ENCODE assay signal across 19 mouse cellular contexts in genomic region chr6:41684911-41685310, GRCm38 (mm10). TPM values are rescaled to one million over a fixed set of nuclear protein-coding genes. Genes with fewer than 3 reads are reported as not detected.
"Had no signal": no experiment of that assay in that cellular context is flagged by ENCODE, and none has a peak within 500 bp of the region (broad histone marks: within the 10 kb centered on the region; RNA-seq: fewer than 3 reads in every experiment).

No protein-coding gene starts in this region.

- H3K36me3 ChIP-seq: limb, embryonic 13.5 days had no signal

- H3K4me3 ChIP-seq: limb, embryonic 13.5 days had no signal

- DNase-seq: kidney, postnatal 10 days; kidney, postnatal 4 days; left cerebral cortex, postnatal 4 days; lung, adult 2 months; lung, postnatal 36 days; thymus, adult 2 months; thymus, postnatal 25 days had no signal

- H3K9ac ChIP-seq: limb, embryonic 13.5 days had no signal

- H3K4me2 ChIP-seq: limb, embryonic 13.5 days; midbrain, embryonic 11.5 days had no signal

- H3K4me1 ChIP-seq: limb, embryonic 13.5 days had no signal

- H3K9me3 ChIP-seq: limb, embryonic 13.5 days had no signal

- H3K27ac ChIP-seq: limb, embryonic 13.5 days; stomach, postnatal 0 days had no signal

- H3K27me3 ChIP-seq: limb, embryonic 13.5 days had no signal

- ATAC-seq: lung, postnatal 0 days; midbrain, embryonic 16.5 days had no signal

RNA-seq across cellular contexts. Expression of gene Llcfc1, which starts 0.7 kb away (rescaled TPM):
- total RNA-seq: layer of hippocampus, adult 8-10 months; layer of hippocampus, postnatal 14 days; left cerebral cortex, adult 18-20 months; left cerebral cortex, postnatal 10 days; left cerebral cortex, postnatal 4 days; megakaryocyte, adult 5-6 weeks had no signal
- polyA plus RNA-seq: intestine, embryonic 14.5 days; limb, embryonic 13.5 days; lung, adult 2 months; lung, postnatal 0 days; midbrain, embryonic 11.5 days; midbrain, embryonic 16.5 days; neural tube, embryonic 14.5 days; stomach, postnatal 0 days; thymus, adult 2 months had no signal

RNA-seq across cellular contexts. Expression of gene Trpv5, which starts 4.3 kb away (rescaled TPM):
- total RNA-seq: layer of hippocampus, adult 8-10 months; layer of hippocampus, postnatal 14 days; left cerebral cortex, adult 18-20 months; left cerebral cortex, postnatal 10 days; left cerebral cortex, postnatal 4 days; megakaryocyte, adult 5-6 weeks had no signal
- polyA plus RNA-seq: intestine, embryonic 14.5 days; limb, embryonic 13.5 days; lung, adult 2 months; lung, postnatal 0 days; midbrain, embryonic 11.5 days; midbrain, embryonic 16.5 days; neural tube, embryonic 14.5 days; stomach, postnatal 0 days; thymus, adult 2 months had no signal

RNA-seq across cellular contexts. Expression of gene Kel, which starts 19.2 kb away (rescaled TPM):
- total RNA-seq: layer of hippocampus, adult 8-10 months; layer of hippocampus, postnatal 14 days; left cerebral cortex, adult 18-20 months; left cerebral cortex, postnatal 10 days; left cerebral cortex, postnatal 4 days had no signal
- polyA plus RNA-seq: lung, adult 2 months had no signal

RNA-seq across cellular contexts. Expression of gene Trpv6, which starts 48.7 kb away (rescaled TPM):
- total RNA-seq: megakaryocyte, adult 5-6 weeks had no signal
